Mouse (Mus musculus): ENCODE measurements at regions not wholly inside any gene's neighbourhood (a gene's known extent, or its start where the extent isn't known, plus 50 kb on each side); places are given as distances from the start of the nearest gene placed in this dataset.
A peak's percentile ranks its signal among the peaks of the same experiment; 100 is the strongest.

DNA sequence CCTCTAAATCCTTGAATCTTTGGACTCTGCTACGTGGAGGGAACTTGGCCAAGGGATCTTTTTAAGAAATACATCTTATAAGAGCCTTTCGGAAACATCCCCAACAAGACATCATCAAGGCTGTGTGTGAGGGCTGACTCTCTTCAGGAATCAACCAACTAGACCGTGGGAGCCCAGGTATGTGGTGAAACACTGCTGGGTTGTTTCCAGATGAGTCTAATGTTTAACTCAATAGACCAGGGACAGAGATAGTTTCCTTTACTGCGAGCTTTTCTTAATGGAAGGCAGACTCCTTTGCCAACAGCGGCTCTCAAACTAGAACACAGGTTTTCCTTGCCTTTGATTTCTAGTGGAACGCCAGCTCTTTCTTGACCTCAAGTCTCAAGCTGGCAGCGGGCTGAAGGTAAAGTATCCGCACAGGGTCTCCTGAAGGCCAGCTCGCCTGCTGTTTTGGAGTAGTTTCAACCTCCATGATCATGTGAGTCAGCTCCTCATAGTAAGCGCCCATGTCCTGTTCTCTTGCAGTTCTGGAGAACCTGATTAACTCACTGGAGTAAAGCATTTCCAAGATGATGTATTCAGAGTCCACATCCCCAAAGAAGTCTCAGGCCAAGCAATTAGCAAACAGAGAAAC is 345.7 kb upstream of the Prkcq start:
- 73% methylated on average over 10 of the region's 10 CpGs for WGBS
- H3K4me2 ChIP-seq = peak overlapping the region; percentile 45
- no peak for ATAC-seq (ENCODE audit: insufficient number of reproducible peaks, low FRiP score, low TSS enrichment, low read depth)
- 0 out of 2 replicates have a peak, but pooled peaks cover 2% of the 10 kb centered on the region for H3K4me1 ChIP-seq
- H3K27me3 ChIP-seq = no peaks in the 10 kb centered on the region
- H3K4me3 ChIP-seq = peak overlapping the region; percentile 43; the same call in 1 of the 2 replicates
- no peak overlapping the region for H3K27ac ChIP-seq
- H3K36me3 ChIP-seq = no peaks in the 10 kb centered on the region
- H3K9me3 ChIP-seq = no peaks in the 10 kb centered on the region
- no peak overlapping the region for H3K9ac ChIP-seq

DNA sequence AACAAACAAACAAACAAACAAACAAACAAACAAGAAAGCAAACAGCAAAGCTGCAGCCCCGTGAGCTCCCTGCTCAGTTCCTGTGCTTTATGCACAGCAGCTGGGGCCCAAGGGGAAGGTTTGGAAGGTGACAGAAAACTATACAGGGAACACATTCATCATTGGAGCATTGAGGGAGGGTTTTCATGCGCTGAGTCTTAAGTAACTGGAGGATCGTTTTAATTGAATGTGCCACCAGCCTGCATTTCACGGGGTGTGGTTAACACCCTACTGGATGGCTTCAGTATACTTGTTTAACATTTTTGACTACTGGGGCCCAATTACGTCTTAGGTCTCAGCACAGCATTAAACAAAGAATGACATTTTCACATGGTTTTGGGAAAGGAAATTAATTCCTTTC is 331.9 kb upstream of the Prkcq start:
- no peak overlapping the region for H3K4me2 ChIP-seq
- WGBS = 23% methylated on average over 5 of the region's 5 CpGs

DNA sequence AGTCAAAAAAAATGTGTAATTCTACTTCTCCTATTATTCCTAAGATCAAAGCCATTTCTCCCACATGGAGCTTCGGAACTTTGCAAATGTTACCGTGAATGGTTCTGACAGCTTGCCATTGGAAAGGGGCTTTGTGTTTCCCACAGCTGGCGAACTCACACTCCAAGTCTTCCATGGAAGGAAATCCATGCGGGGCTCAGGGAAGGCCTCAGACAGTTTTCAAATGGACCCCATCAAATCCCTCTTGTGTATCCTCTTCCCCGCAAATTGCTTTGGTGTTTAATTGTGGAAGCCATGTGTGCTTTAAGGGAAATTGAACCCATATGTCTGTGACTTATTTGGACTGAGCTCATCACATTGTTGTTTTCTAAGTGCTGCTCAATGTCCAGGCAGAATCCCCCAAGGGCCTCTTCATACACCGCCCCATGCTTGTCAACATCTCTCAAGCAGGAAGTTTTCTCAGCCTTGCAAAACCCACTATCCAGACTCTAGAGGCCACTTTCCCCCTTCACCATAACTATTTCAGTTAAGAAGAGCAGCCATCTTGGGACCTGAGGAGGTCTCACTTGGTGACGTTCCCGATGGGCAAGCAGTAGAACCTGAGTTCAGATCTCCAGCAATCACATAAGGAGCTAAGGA is 310.1 kb upstream of the Prkcq start:
- Histone ChIP-seq H3K27ac (no peak overlapping the region), H3K4me3 (no peak overlapping the region), H3K9ac (no peak overlapping the region), H3K4me1 (no peaks in the 10 kb centered on the region), H3K4me2 (no peak overlapping the region), H3K9me3 (no peaks in the 10 kb centered on the region), H3K27me3 (no peaks in the 10 kb centered on the region), H3K36me3 (no peaks in the 10 kb centered on the region)
- ATAC-seq (ENCODE audit: insufficient number of reproducible peaks, low FRiP score, low TSS enrichment, low read depth) = no peak
- 55% methylated on average over 8 of the region's 8 CpGs for WGBS

More for the DNA sequence above, 331.9 kb upstream of the Prkcq start:
- H3K4me1 ChIP-seq = peaks cover 4% of the 10 kb centered on the region; the same call in 1 of the 2 replicates
- H3K27ac ChIP-seq = no peak overlapping the region
- no peak for ATAC-seq (ENCODE audit: insufficient number of reproducible peaks, low FRiP score, low TSS enrichment, low read depth)
- no peak overlapping the region for H3K9ac ChIP-seq
- H3K27me3 ChIP-seq = no peaks in the 10 kb centered on the region
- no peak overlapping the region for H3K4me3 ChIP-seq
- H3K36me3 ChIP-seq = no peaks in the 10 kb centered on the region
- H3K9me3 ChIP-seq = no peaks in the 10 kb centered on the region

DNA sequence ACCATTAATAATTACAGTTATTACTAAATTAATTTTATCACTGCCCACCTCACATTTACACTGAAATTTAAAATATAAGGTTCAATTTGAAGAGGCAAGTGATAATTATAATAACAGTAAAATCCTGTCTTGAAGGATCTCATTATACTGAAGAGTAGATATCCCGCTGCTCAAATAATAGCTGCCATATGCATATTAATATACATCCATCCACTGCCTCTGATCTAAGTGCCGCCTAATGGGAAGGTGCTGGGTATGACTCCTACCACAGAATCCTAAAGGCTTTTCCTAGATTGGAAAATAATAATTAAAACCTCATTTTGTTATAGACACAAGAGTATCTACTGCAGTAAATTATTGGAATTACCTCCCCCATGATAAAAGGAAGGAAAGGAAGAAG is 307.5 kb upstream of the Prkcq start:
- 75% methylated on average over 2 of the region's 2 CpGs for WGBS
- H3K9ac ChIP-seq = no peak overlapping the region
- H3K36me3 ChIP-seq = no peaks in the 10 kb centered on the region
- ATAC-seq (ENCODE audit: insufficient number of reproducible peaks, low FRiP score, low TSS enrichment, low read depth) = no peak
- no peaks in the 10 kb centered on the region for H3K9me3 ChIP-seq
- no peaks in the 10 kb centered on the region for H3K4me1 ChIP-seq
- H3K27ac ChIP-seq = no peak overlapping the region
- no peaks in the 10 kb centered on the region for H3K27me3 ChIP-seq
- H3K4me2 ChIP-seq = no peak overlapping the region
- no peak overlapping the region for H3K4me3 ChIP-seq

DNA sequence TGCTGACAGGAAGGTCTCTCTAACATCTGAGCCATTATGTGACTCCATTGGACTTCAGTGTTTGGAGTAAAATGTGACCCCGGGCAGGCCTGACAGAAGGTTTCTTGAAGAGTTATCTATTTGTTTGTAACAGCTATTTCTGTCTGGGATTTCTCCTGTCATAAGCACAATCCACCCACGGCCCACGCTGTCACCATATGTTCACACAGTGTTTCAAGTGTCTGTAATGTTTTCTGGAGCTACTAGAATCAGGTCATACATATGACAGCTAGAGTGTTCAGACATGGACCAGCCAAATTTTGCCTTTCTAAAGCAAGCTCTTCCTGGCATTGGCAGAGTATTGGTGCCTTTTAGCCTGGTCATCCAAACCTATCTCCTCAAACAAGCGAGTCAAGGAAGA is 297.6 kb upstream of the Prkcq start:
- Histone ChIP-seq H3K36me3 (no peaks in the 10 kb centered on the region), H3K9ac (no peak overlapping the region), H3K9me3 (no peaks in the 10 kb centered on the region), H3K4me2 (no peak overlapping the region), H3K27ac (no peak overlapping the region), H3K27me3 (no peaks in the 10 kb centered on the region), H3K4me3 (no peak overlapping the region), H3K4me1 (no peaks in the 10 kb centered on the region)
- 90% methylated on average over 4 of the region's 4 CpGs for WGBS
- no peak for ATAC-seq (ENCODE audit: insufficient number of reproducible peaks, low FRiP score, low TSS enrichment, low read depth)

DNA sequence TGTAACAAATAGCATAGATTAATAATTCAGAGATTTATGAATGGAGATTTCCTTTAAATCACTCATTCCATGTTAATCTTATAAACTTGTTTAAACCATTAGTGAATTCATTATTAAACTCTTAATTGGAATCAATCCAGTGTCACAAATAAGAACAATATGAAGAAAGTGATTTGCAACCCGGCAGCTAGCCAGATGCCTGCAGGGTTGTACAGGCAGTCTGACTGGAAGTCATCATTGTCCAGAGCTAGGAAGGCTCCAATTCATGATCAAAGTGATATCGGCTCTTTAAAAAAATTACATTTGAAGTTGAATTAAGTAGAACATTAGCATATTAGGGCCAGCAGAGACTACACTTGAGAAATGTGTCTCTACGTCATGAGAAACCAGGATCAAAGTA is 270.0 kb upstream of the Prkcq start:
- Histone ChIP-seq H3K36me3 (no peaks in the 10 kb centered on the region), H3K4me3 (no peak overlapping the region), H3K9me3 (no peaks in the 10 kb centered on the region), H3K27me3 (no peaks in the 10 kb centered on the region), H3K4me2 (no peak overlapping the region), H3K4me1 (no peaks in the 10 kb centered on the region), H3K27ac (no peak overlapping the region), H3K9ac (no peak overlapping the region)
- ATAC-seq (ENCODE audit: insufficient number of reproducible peaks, low FRiP score, low TSS enrichment, low read depth) = no peak
- 58% methylated on average over 3 of the region's 3 CpGs for WGBS

DNA sequence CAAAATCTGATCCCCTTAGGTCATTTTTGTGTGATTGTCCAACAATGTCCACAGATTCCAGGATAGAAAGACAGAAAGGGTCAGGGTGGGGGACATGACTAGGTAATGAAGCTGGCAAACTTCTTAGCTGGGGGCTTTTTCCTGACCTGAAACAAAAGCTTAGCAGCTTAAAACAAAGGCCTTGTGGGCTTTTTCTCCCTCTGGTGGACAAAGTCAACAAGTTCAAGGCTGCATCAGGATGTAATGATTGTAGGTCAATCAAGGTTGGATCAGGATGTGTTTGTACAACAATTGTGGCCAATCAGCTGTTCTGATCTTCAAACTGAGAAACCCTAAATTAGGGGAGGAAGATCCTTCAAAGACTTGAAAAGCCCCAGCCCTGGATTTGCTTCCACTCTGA is 252.0 kb upstream of the Prkcq start:
- ATAC-seq (ENCODE audit: insufficient number of reproducible peaks, low FRiP score, low TSS enrichment, low read depth) = no peak
- no peak overlapping the region for H3K4me2 ChIP-seq

DNA sequence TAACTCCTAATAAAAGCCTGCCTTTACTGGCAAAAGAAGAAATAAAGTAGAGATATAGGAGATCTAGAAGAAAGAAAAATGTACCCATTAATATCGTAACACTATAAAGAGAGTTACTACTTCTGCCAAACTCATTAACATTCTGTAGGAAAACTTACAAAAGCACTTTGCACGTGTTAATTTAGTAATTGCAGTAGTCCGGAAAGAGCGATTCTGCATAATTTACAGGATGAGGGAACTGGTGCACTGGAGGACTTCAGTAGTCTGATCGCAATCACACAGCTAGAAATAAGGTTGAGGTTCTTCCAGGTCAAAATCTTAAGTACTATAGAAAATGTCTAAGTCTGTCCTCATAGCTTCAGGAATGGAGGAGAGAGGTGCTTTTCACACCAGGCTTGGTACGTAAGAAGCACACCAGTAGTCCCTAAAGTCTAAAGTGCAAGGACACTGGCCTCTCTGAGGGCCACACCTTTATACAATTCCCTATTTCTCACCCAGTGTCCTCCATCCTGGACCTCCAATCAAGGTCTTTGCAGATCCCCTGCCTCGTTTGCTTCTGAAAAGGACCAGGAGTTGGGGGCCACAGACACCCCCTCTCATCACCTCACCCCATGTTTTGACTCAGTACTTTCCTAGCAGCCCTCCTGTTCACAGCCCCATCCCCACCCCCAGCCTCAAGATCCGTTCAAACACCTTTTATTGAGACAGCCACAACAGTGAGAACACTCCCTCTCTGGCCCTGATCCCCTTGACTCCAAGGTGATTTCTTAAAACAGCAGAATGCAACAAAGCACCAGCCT is 251.0 kb upstream of the Prkcq start:
- Histone ChIP-seq H3K4me3 (no peak overlapping the region), H3K27me3 (no peaks in the 10 kb centered on the region), H3K4me1 (peaks cover 4% of the 10 kb centered on the region; the same call in 1 of the 2 replicates), H3K9ac (no peak overlapping the region), H3K4me2 (0 out of 2 replicates have a peak overlapping the region, but pooled peaks have one; percentile 2), H3K27ac (no peak overlapping the region), H3K9me3 (no peaks in the 10 kb centered on the region), H3K36me3 (no peaks in the 10 kb centered on the region)
- no peak for ATAC-seq (ENCODE audit: insufficient number of reproducible peaks, low FRiP score, low TSS enrichment, low read depth)
- 52% methylated on average over 8 of the region's 8 CpGs for WGBS

More for the DNA sequence above, 252.0 kb upstream of the Prkcq start:
- no peak overlapping the region for H3K4me3 ChIP-seq
- no peaks in the 10 kb centered on the region for H3K27me3 ChIP-seq
- no peaks in the 10 kb centered on the region for H3K9me3 ChIP-seq
- peaks cover 4% of the 10 kb centered on the region; the same call in 1 of the 2 replicates for H3K4me1 ChIP-seq
- no peak overlapping the region for H3K27ac ChIP-seq
- H3K36me3 ChIP-seq = no peaks in the 10 kb centered on the region
- H3K9ac ChIP-seq = no peak overlapping the region

DNA sequence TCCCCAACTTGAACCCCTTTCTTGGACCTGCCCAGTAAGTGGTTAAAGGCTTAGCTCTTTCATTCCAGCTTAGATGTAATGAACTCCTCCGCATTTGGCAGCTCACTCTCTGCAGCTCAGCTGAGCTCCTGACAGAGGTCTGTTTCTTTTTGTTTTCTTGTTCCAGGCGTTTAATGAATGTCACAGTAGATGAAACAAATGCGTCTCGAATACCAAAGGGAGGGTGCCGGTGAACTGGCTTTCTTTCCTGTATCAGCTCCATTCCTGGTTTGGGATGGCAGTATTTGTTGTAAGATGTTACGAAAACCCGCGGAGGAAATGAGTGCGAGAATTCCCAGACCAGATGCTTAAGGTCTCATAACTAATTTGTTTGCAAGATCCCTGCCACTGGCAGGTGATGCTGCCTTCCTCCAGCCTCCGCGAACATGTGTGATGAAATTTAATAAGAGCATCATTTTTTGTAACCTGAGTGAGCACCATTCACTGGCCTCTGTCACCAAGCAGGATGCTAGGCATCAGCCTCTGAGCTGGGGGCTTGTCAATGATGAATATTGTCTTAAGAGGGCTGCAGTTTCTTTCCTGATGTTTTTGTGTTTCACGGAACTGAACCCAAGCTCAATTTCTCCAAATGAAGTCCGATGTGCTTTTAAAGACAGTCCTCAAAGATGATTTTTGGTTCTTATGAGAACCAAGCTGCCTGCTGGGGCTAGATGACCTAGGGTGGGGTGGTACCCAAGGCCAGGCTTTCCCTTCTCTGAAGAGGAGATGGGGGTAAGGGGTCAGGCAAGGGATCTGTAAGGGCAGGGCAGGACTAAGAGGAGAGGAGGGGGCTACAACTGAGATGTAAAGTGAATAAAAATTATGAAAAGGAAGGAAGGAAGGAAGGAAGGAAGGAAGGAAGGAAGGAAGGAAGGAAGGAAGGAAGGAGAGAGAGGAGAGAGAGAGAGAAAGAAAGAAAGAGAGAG is 250.1 kb upstream of the Prkcq start:
- Histone ChIP-seq H3K36me3 (no peaks in the 10 kb centered on the region), H3K27me3 (no peaks in the 10 kb centered on the region), H3K4me2 (0 out of 2 replicates have a peak overlapping the region, but pooled peaks have one; percentile 2), H3K4me1 (peaks cover 4% of the 10 kb centered on the region; the same call in 1 of the 2 replicates), H3K9me3 (no peaks in the 10 kb centered on the region), H3K9ac (no peak overlapping the region), H3K27ac (no peak overlapping the region), H3K4me3 (no peak overlapping the region)
- WGBS = 27% methylated on average over 13 of the region's 13 CpGs
- ATAC-seq (ENCODE audit: insufficient number of reproducible peaks, low FRiP score, low TSS enrichment, low read depth) = no peak

DNA sequence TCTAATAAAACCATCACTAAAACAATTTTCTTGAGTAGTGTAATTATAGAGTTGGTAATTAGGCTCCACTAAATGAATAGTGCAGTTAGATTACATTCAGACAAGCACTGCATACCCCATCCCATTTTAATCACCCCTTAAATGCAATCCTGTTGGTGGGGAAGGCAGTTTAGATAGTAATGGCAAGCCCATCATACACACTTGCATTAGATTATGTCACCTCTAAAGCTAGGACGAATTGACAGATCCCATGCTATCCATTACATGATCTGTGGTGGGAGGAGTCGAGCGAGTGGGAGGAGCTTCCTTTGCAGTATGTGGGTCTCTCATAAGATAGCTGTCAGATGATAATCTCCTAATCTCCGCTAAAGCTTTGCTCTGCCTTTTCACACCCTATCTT is 247.9 kb upstream of the Prkcq start:
- H3K4me2 ChIP-seq = no peak overlapping the region
- no peak overlapping the region for H3K4me3 ChIP-seq
- ATAC-seq (ENCODE audit: insufficient number of reproducible peaks, low FRiP score, low TSS enrichment, low read depth) = no peak
- no peaks in the 10 kb centered on the region for H3K27me3 ChIP-seq
- H3K4me1 ChIP-seq = peaks cover 4% of the 10 kb centered on the region; the same call in 1 of the 2 replicates
- no peak overlapping the region for H3K9ac ChIP-seq
- 80% methylated on average over 4 of the region's 4 CpGs for WGBS
- no peak overlapping the region for H3K27ac ChIP-seq
- H3K9me3 ChIP-seq = no peaks in the 10 kb centered on the region
- H3K36me3 ChIP-seq = no peaks in the 10 kb centered on the region

DNA sequence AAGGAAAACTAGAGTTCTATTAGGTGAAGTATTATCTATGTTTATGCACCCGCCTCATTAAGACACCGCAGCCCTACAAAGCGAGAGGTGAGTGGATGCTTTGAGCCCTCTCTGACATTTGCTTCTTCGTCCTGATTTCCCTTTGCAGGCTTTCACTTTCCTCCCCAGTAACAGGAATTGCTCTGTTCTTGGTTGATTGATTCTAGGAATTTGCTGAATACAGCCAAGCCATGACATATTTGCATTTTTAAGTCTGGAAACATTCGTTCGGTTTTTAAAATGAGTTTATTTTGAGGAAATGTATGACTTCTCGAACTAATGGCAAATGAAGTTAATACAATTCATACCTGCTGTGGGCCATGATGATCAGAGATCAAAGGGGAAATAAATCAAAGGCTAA is 246.5 kb upstream of the Prkcq start:
- Histone ChIP-seq H3K27ac (no peak overlapping the region), H3K4me1 (peaks cover 4% of the 10 kb centered on the region; the same call in 1 of the 2 replicates), H3K27me3 (no peaks in the 10 kb centered on the region), H3K4me3 (no peak overlapping the region), H3K9ac (no peak overlapping the region), H3K36me3 (no peaks in the 10 kb centered on the region), H3K4me2 (no peak overlapping the region), H3K9me3 (no peaks in the 10 kb centered on the region)
- ATAC-seq (ENCODE audit: insufficient number of reproducible peaks, low FRiP score, low TSS enrichment, low read depth) = no peak
- WGBS = 35% methylated on average over 7 of the region's 7 CpGs
